Comparison of ENCODE assay signal across 9 mouse cellular contexts in the genomic region with DNA sequence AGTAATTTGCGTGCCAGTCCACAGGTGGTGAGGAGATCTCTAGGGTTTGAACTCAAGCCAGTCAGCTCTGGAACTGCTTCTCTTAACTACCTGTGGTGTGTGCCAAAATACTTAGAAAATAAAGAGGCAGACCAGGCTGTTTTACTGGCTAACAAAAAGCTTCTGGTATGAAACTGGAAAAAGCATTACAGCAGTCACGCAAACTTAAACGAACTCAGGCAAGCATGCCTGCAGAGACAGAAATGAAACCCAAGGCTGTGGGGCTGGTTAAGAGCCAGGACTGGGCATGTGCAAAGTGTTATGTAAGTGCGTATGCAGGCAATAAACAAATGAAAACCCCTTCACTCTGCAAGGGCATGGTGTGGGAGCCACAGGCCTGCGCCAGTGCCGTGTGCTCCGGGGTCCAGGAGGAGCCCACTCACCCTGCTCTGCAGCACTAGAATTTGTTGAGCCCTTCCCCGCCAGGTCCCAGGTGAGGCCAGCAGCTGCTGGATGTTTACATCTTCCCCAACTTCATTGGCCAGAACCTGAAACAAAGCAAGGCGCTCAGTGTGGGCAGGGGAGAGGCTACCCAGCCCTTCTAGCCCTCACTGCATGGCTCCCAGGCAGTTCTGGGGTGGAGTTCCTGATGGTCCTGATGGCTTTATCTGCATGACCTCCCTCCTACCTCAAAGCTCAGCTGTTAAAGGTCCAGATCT. TPM values are rescaled to one million over a fixed set of nuclear protein-coding genes. Genes with fewer than 3 reads are reported as not detected.
A peak's percentile ranks its signal among the peaks of the same experiment; 100 is the strongest.
DNase-seq lines count a peak whose midpoint lies in the region; ATAC-seq and TF ChIP-seq lines count a peak whose summit lies in the region.
"Had no signal": no experiment of that assay in that cellular context is flagged by ENCODE, and none has a peak within 500 bp of the region (broad histone marks: within the 10 kb centered on the region; RNA-seq: fewer than 3 reads in every experiment).

No protein-coding gene starts in this region.

- no peak overlapping the region for H3K4me2 ChIP-seq in hindbrain, embryonic 15.5 days
- no peak overlapping the region for H3K4me2 ChIP-seq in hindbrain, embryonic 11.5 days (replicated peaks; ENCODE audit: low read depth, low read length)
- H3K4me2 ChIP-seq in lung, embryonic 15.5 days, result no peak overlapping the region
- no peak overlapping the region for H3K4me2 ChIP-seq in intestine, postnatal 0 days (replicated peaks; ENCODE audit: low read depth)

- H3K36me3 ChIP-seq in hindbrain, embryonic 15.5 days, result no peaks in the 10 kb centered on the region
- H3K36me3 ChIP-seq in hindbrain, embryonic 11.5 days (ENCODE audit: control insufficient read depth, insufficient read depth, low read length), result no peaks in the 10 kb centered on the region
- no peaks in the 10 kb centered on the region for H3K36me3 ChIP-seq in lung, embryonic 15.5 days
- H3K36me3 ChIP-seq in intestine, postnatal 0 days (ENCODE audit: control insufficient read depth, insufficient read depth), result no peaks in the 10 kb centered on the region

- H3K27ac ChIP-seq in hindbrain, embryonic 15.5 days (replicated peaks), result peak overlapping the region; percentile 62
- H3K27ac ChIP-seq in hindbrain, embryonic 11.5 days (ENCODE audit: low read depth, low read length), result no peak overlapping the region
- 0 out of 2 replicates have a peak overlapping the region, but pooled peaks have one; percentile 7 for H3K27ac ChIP-seq in lung, embryonic 15.5 days
- no peak overlapping the region for H3K27ac ChIP-seq in intestine, postnatal 0 days (ENCODE audit: low read depth, low read length)

- 83% methylated on average over 9 of the region's 9 CpGs for WGBS in hindbrain, embryonic 15.5 days
- WGBS in hindbrain, embryonic 11.5 days, result 82% methylated on average over 9 of the region's 9 CpGs
- 47% methylated on average over 9 of the region's 9 CpGs for WGBS in lung, embryonic 15.5 days
- 47% methylated on average over 9 of the region's 9 CpGs for WGBS in intestine, postnatal 0 days

- no peak for TF ChIP-seq CTCF in intestine, postnatal 0 days (IDR thresholded peaks at IDR 0.05; ENCODE audit: low read depth)

- H3K9ac ChIP-seq in hindbrain, embryonic 15.5 days, result no peak overlapping the region
- no peak overlapping the region for H3K9ac ChIP-seq in hindbrain, embryonic 11.5 days (ENCODE audit: low read depth, low read length)
- H3K9ac ChIP-seq in lung, embryonic 15.5 days, result no peak overlapping the region
- H3K9ac ChIP-seq in intestine, postnatal 0 days (ENCODE audit: low read depth, low read length), result no peak overlapping the region

- H3K9me3 ChIP-seq in hindbrain, embryonic 15.5 days, result no peaks in the 10 kb centered on the region
- H3K9me3 ChIP-seq in hindbrain, embryonic 11.5 days (ENCODE audit: control insufficient read depth, low read length), result no peaks in the 10 kb centered on the region
- no peaks in the 10 kb centered on the region for H3K9me3 ChIP-seq in lung, embryonic 15.5 days
- H3K9me3 ChIP-seq in intestine, postnatal 0 days (ENCODE audit: control insufficient read depth), result no peaks in the 10 kb centered on the region

- H3K4me1 ChIP-seq in hindbrain, embryonic 15.5 days (replicated peaks), result peaks cover 27% of the 10 kb centered on the region
- H3K4me1 ChIP-seq in hindbrain, embryonic 11.5 days (replicated peaks; ENCODE audit: control insufficient read depth, insufficient read depth, low read length), result no peaks in the 10 kb centered on the region
- H3K4me1 ChIP-seq in lung, embryonic 15.5 days, result peaks cover 10% of the 10 kb centered on the region; the same call in 1 of the 2 replicates
- H3K4me1 ChIP-seq in intestine, postnatal 0 days (replicated peaks; ENCODE audit: control insufficient read depth, insufficient read depth, low read length), result no peaks in the 10 kb centered on the region

- H3K27me3 ChIP-seq in hindbrain, embryonic 15.5 days, result no peaks in the 10 kb centered on the region
- H3K27me3 ChIP-seq in hindbrain, embryonic 11.5 days (ENCODE audit: control insufficient read depth, insufficient read depth, low read length), result no peaks in the 10 kb centered on the region
- no peaks in the 10 kb centered on the region for H3K27me3 ChIP-seq in lung, embryonic 15.5 days
- H3K27me3 ChIP-seq in intestine, postnatal 0 days (replicated peaks; ENCODE audit: control insufficient read depth, insufficient read depth, low read length), result no peaks in the 10 kb centered on the region

- H3K4me3 ChIP-seq in hindbrain, embryonic 15.5 days, result no peak overlapping the region
- no peak overlapping the region for H3K4me3 ChIP-seq in hindbrain, embryonic 11.5 days (ENCODE audit: low read depth, low read length)
- no peak overlapping the region for H3K4me3 ChIP-seq in lung, embryonic 15.5 days
- H3K4me3 ChIP-seq in intestine, postnatal 0 days (ENCODE audit: low read depth, low read length), result no peak overlapping the region

- no peak for DNase-seq in hindbrain, embryonic 11.5 days (ENCODE audit: low spot score)
- DNase-seq in NIH3T3 (ENCODE audit: low read depth), result peak; percentile 67
- DNase-seq in cerebellum, adult 18-20 months, result peak; percentile 53 to 59
- no peak for DNase-seq in layer of hippocampus, adult 9-10 months (ENCODE audit: low spot score)

- no peak for ATAC-seq in hindbrain, embryonic 15.5 days (ENCODE audit: low FRiP score, low read depth)
- ATAC-seq in hindbrain, embryonic 11.5 days (ENCODE audit: low FRiP score), result no peak
- 0 out of 2 replicates have a peak, but pooled peaks have one; percentile 9 for ATAC-seq in lung, embryonic 15.5 days (ENCODE audit: borderline replicate concordance, extremely low read depth, low FRiP score, low TSS enrichment)
- no peak for ATAC-seq in intestine, postnatal 0 days
- no peak for ATAC-seq in megakaryocyte progenitor cell, adult 5-6 weeks (replicated peaks; ENCODE audit: poor library complexity)
- ATAC-seq: intestine, embryonic 16.5 days had no signal

RNA-seq across cellular contexts. Expression of gene Ccdc13, which starts 20.0 kb away (rescaled TPM):
- 3.2 and 3.5 TPM in 2 replicates for polyA plus RNA-seq in hindbrain, embryonic 15.5 days (2015; fragmentation: Nextera tagmentation; extraction: Ambion mirVana)
- 2.4 and 4.0 TPM in 2 replicates for polyA plus RNA-seq in hindbrain, embryonic 11.5 days (2014; fragmentation: Nextera tagmentation; extraction: Ambion mirVana)
- 1.2 TPM in 2 replicates for polyA plus RNA-seq in lung, embryonic 15.5 days (2015; fragmentation: Nextera tagmentation; extraction: Ambion mirVana)
- polyA plus RNA-seq in intestine, postnatal 0 days (2015; fragmentation: Nextera tagmentation; extraction: Ambion mirVana), result 0.14 and 0.31 TPM in 2 replicates
- total RNA-seq in megakaryocyte progenitor cell, adult 5-6 weeks (2015), result 0.42 TPM in 1 of 2 replicates, not detected in the other
- total RNA-seq in megakaryocyte progenitor cell, adult 5-6 weeks (2017), result not detected in 2 replicates

RNA-seq across cellular contexts. Expression of gene Hhatl, which starts 26.9 kb away (rescaled TPM):
- 0.14 and 0.19 TPM in 2 replicates for polyA plus RNA-seq in hindbrain, embryonic 15.5 days (2015; fragmentation: Nextera tagmentation; extraction: Ambion mirVana)
- not detected in 2 replicates for polyA plus RNA-seq in hindbrain, embryonic 11.5 days (2014; fragmentation: Nextera tagmentation; extraction: Ambion mirVana)
- polyA plus RNA-seq in lung, embryonic 15.5 days (2015; fragmentation: Nextera tagmentation; extraction: Ambion mirVana), result 0.96 and 1.8 TPM in 2 replicates
- 1.3 and 1.6 TPM in 2 replicates for polyA plus RNA-seq in intestine, postnatal 0 days (2015; fragmentation: Nextera tagmentation; extraction: Ambion mirVana)
- total RNA-seq in megakaryocyte progenitor cell, adult 5-6 weeks (2015), result not detected in 2 replicates
- total RNA-seq in megakaryocyte progenitor cell, adult 5-6 weeks (2017), result not detected in 2 replicates

RNA-seq across cellular contexts. Expression of gene Higd1a, which starts 38.9 kb away (rescaled TPM):
- polyA plus RNA-seq in hindbrain, embryonic 15.5 days (2015; fragmentation: Nextera tagmentation; extraction: Ambion mirVana), result 157 and 160 TPM in 2 replicates
- 149 and 158 TPM in 2 replicates for polyA plus RNA-seq in hindbrain, embryonic 11.5 days (2014; fragmentation: Nextera tagmentation; extraction: Ambion mirVana)
- polyA plus RNA-seq in lung, embryonic 15.5 days (2015; fragmentation: Nextera tagmentation; extraction: Ambion mirVana), result 155 and 175 TPM in 2 replicates
- polyA plus RNA-seq in intestine, postnatal 0 days (2015; fragmentation: Nextera tagmentation; extraction: Ambion mirVana), result 162 and 186 TPM in 2 replicates
- 89.9 and 101 TPM in 2 replicates for total RNA-seq in megakaryocyte progenitor cell, adult 5-6 weeks (2015)
- total RNA-seq in megakaryocyte progenitor cell, adult 5-6 weeks (2017), result 14.1 and 21.7 TPM in 2 replicates

RNA-seq across cellular contexts. Expression of gene Klhl40, which starts 41.8 kb away (rescaled TPM):
- polyA plus RNA-seq in hindbrain, embryonic 15.5 days (2015; fragmentation: Nextera tagmentation; extraction: Ambion mirVana), result 1.4 and 1.8 TPM in 2 replicates
- polyA plus RNA-seq in hindbrain, embryonic 11.5 days (2014; fragmentation: Nextera tagmentation; extraction: Ambion mirVana), result 0.57 and 0.78 TPM in 2 replicates
- polyA plus RNA-seq in lung, embryonic 15.5 days (2015; fragmentation: Nextera tagmentation; extraction: Ambion mirVana), result 0.47 and 0.49 TPM in 2 replicates
- 0.33 and 0.43 TPM in 2 replicates for polyA plus RNA-seq in intestine, postnatal 0 days (2015; fragmentation: Nextera tagmentation; extraction: Ambion mirVana)
- not detected in 2 replicates for total RNA-seq in megakaryocyte progenitor cell, adult 5-6 weeks (2015)
- 0.17 TPM in 1 of 2 replicates, not detected in the other for total RNA-seq in megakaryocyte progenitor cell, adult 5-6 weeks (2017)

Comparison
In these comparisons a context has a peak if more than half of its experiments do, and no peak if none do; other contexts are left out.
1. H3K27ac ChIP-seq: peak in hindbrain, embryonic 15.5 days (single experiment) and lung, embryonic 15.5 days (single experiment); none in hindbrain, embryonic 11.5 days (single experiment) and intestine, postnatal 0 days (single experiment).
2. DNase-seq: peak in NIH3T3 (single experiment) and cerebellum, adult 18-20 months (2 of 2); none in hindbrain, embryonic 11.5 days (single experiment) and layer of hippocampus, adult 9-10 months (single experiment).